Mouse (Mus musculus) liver, embryonic 12.5 days (tissue): ENCODE measurements around the gene Tmem262. TPM values are rescaled to one million over a fixed set of nuclear protein-coding genes. Genes with fewer than 3 reads are reported as not detected.
A peak's percentile ranks its signal among the peaks of the same experiment; 100 is the strongest.

Source experiments
- ATAC-seq: fragments of 200-750 bp; cut with Nextera tagmentation; 2 replicates; pipeline ENCODE4 v1.8.0; 2017; ENCODE audit warnings: moderate number of reproducible peaks, mild to moderate bottlenecking, moderate library complexity
- H3K27ac ChIP-seq: fragments of 300-500 bp; sonication (generic); 2 replicates; pipeline ENCODE4 v1.5.1; 2016; ENCODE audit warnings: mild to moderate bottlenecking
- H3K27me3 ChIP-seq: fragments of 300-500 bp; sonication (generic); replicated peaks from 2 replicates; pipeline ENCODE4 v1.6.1; 2016; ENCODE audit warnings: mild to moderate bottlenecking, moderate library complexity
- H3K36me3 ChIP-seq: fragments of 300-500 bp; sonication (generic); 2 replicates; pipeline ENCODE4 v1.6.1; 2016; ENCODE audit warnings: mild to moderate bottlenecking, moderate library complexity
- H3K4me1 ChIP-seq: fragments of 300-500 bp; sonication (generic); 2 replicates; pipeline ENCODE4 v1.6.1; 2016
- H3K4me2 ChIP-seq: fragments of 300-500 bp; sonication (generic); 2 replicates; pipeline ENCODE4 v1.6.1; 2016; ENCODE audit warnings: mild to moderate bottlenecking, moderate library complexity
- H3K4me3 ChIP-seq: fragments of 300-500 bp; sonication (generic); 2 replicates; pipeline ENCODE4 v1.5.1; 2016; ENCODE audit warnings: mild to moderate bottlenecking, moderate library complexity
- H3K9ac ChIP-seq: fragments of 300-500 bp; sonication (generic); 2 replicates; pipeline ENCODE4 v1.6.1; 2016; ENCODE audit warnings: mild to moderate bottlenecking, moderate library complexity
- H3K9me3 ChIP-seq: fragments of 300-500 bp; sonication (generic); replicated peaks from 2 replicates; pipeline ENCODE4 v1.6.1; 2016; ENCODE audit warnings: mild to moderate bottlenecking, moderate library complexity
- WGBS: fragments of 180-500 bp; shearing (Covaris S2); methylation state at CpG from one replicate; pipeline ENCODE4 v1.1.7; 2016; ENCODE audit not compliant: insufficient replicate concordance; 5-methylcytosine and 5-hydroxymethylcytosine counted together
- polyA plus RNA-seq: library from polyadenylated mRNA; unstranded; fragments of >200 nt; fragmentation: Nextera tagmentation; extraction: Ambion mirVana; gene quantifications from 2 replicates; pipeline ENCODE4 v1.2.1, GENCODE M21; 2016

The Tmem262 gene
- polyA plus RNA-seq, 1 experiment from 2014 or later, result not detected

DNA sequence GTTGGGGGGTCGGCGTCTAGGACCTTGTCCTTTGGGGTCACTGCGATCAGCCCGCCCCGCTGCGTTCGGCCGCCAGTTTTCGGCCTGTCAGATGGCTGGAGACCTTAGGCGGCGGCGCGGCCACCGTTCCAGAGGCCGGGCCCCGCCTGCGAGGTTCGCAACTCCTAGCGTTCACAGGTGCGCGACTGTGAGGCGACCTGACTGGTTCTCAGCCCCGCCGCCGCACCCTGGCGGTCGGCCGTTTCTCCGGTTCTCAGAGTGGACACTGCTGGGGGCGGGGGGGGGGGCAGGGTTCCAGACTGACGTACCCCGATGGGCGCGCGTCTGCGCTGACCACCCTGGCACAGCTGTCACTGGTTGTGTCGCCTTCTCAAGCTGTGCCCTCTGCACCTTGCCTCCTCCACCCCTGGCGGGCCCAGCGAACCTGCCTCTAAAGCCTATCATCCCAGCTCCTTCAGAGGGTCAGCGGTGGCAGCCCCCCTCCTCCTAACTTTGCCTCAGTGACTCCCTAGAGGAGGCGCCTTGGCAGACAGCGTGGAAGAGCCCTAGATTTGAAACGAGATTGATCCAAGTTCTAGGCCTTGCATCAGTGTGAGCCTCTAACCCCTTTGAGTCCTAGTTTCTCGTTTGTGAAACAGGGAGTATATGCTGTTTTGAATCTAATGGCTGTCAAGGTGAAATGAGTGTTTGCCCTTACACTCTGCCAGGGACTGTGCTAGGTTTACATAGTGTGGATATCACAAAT, 32.5 kb upstream of the Tmem262 start:
- Histone ChIP-seq H3K9me3 (no peaks in the 10 kb centered on the region), H3K36me3 (peaks cover 49% of the 10 kb centered on the region), H3K27ac (peak overlapping the region; percentile 99), H3K27me3 (no peaks in the 10 kb centered on the region), H3K4me2 (peak overlapping the region; percentile 99), H3K9ac (peak overlapping the region; percentile 94), H3K4me3 (peak overlapping the region; percentile 97), H3K4me1 (peaks cover 42% of the 10 kb centered on the region)
- ATAC-seq, result peak; percentile 11
- 1% methylated on average over 44 of the region's 44 CpGs for WGBS

DNA sequence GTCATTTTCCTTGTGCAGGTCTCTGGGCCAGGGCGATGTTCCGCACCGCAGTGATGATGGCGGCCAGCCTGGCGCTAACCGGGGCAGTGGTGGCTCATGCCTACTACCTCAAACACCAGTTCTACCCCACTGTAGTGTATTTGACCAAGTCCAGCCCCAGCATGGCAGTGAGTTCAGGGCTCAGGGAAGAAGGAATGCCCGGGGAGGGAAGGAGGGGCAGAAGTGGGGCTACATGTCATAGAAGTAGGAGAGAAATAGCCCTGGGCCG, 32.0 kb upstream of the Tmem262 start:
- ATAC-seq, result no peak
- 80% methylated on average over 8 of the region's 8 CpGs for WGBS
- Histone ChIP-seq H3K27ac (peak overlapping the region; percentile 99), H3K9me3 (no peaks in the 10 kb centered on the region), H3K9ac (peak overlapping the region; percentile 94), H3K27me3 (no peaks in the 10 kb centered on the region), H3K4me3 (peak overlapping the region; percentile 97), H3K36me3 (peaks cover 54% of the 10 kb centered on the region), H3K4me2 (peak overlapping the region; percentile 99), H3K4me1 (peaks cover 46% of the 10 kb centered on the region)

DNA sequence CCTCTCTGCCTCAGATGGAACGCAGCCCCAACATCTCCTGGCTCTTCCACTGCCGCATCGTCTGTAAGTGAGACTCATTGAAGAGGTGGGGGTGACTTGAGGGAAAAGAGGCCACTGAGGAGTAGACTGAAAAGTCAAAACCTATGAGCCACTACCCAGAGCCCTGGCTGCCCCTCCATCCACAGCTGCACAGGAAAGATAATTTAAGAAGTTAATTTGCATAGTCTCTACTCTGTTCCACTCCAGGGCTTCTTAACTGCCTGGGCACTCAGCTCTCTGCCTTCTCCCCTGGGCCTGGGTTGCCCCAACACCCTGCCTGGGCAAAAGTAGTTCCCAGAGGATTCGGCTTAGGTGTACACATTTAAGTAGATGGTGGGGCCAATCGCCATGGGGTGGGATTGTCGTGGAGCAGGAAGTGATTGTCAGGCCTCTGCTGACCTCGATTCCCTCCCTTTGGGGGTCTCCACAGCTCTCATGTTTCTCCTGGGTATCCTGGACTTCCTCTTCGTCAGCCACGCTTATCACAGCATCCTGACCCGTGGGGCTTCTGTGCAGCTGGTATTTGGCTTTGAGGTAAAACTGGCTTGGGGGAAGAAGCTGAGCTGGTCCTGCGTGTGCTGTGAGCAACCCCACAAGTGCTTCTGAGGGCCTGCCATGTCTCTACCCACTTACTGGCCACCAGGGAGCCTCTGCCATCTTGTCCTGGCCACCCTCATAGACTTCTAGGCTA, 31.0 kb upstream of the Tmem262 start:
- Histone ChIP-seq H3K27me3 (no peaks in the 10 kb centered on the region), H3K36me3 (peaks cover 64% of the 10 kb centered on the region), H3K4me1 (peaks cover 55% of the 10 kb centered on the region), H3K9ac (peak overlapping the region; percentile 94), H3K9me3 (no peaks in the 10 kb centered on the region), H3K4me3 (peak overlapping the region; percentile 97), H3K4me2 (peak overlapping the region; percentile 99), H3K27ac (peak overlapping the region; percentile 99)
- ATAC-seq, result no peak
- 54% methylated on average over 11 of the region's 11 CpGs for WGBS

DNA sequence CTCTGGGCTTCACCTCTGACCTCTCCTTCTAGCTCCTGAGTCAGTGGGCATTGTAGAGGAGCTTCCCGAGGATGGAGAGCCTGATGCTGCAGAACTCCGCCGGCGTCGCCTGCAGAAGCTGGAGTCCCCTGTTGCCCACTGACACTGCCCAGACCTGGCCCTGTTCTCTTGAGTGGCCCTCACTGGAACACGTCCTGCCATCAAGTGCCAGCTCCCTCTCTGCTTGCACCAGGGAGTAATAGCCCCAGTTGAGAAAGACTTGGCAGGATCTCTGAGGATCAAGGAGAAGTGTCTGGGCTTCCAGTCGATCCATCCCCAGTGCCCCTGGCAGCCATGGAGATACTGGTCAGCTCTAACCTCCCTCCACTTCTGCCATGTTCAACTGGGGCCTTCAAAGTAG, 27.3 kb upstream of the Tmem262 start:
- no peak overlapping the region for H3K27ac ChIP-seq
- H3K27me3 ChIP-seq, result no peaks in the 10 kb centered on the region
- no peaks in the 10 kb centered on the region for H3K9me3 ChIP-seq
- H3K4me2 ChIP-seq, result no peak overlapping the region
- H3K9ac ChIP-seq, result no peak overlapping the region
- no peak for ATAC-seq
- H3K36me3 ChIP-seq, result peaks cover 89% of the 10 kb centered on the region
- H3K4me1 ChIP-seq, result peaks cover 52% of the 10 kb centered on the region
- H3K4me3 ChIP-seq, result no peak overlapping the region
- WGBS, result 83% methylated on average over 7 of the region's 7 CpGs

DNA sequence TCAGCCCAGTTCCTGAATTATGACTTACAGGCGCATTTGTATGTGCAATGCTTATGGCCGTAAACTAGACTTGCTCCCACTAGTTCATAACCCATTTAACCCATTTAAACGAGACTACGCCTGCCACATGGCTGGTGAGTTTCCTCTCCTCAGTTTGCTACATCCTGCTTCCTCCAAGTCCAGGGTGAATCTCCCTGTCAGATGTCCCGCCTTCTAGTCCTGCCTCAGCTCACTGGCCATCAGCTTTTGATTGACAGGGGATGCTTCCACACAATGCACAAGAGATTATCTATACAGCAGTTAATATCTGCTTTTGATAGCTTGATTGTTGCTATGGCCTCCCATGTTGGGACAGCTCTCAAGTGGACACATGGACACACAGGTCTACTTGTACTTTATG, 25.5 kb upstream of the Tmem262 start:
- H3K9ac ChIP-seq, result no peak overlapping the region

DNA sequence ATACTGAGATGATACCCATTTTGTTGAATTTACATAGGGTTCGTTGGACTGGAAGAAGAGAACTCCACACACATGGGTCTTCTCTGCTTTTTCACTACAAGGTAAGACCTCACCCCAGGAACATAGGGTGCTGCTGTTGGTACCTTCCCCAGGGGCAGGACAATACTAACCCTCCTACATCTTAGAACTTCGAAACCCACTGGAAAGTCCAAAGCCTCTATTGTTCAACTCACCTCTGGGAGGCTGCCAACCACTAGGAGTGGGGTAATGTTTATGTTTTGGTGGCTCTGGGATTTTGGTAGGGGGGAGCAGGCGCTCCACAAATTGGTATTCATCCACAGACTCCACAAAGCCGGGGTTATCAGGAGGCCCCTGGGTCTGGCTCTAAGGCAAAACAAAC, 23.1 kb upstream of the Tmem262 start:
- Histone ChIP-seq H3K9ac (peak overlapping the region; percentile 94), H3K9me3 (no peaks in the 10 kb centered on the region), H3K4me1 (peaks cover 54% of the 10 kb centered on the region), H3K36me3 (peaks cover 72% of the 10 kb centered on the region), H3K4me2 (peak overlapping the region; percentile 86), H3K4me3 (peak overlapping the region; percentile 95), H3K27ac (peak overlapping the region; percentile 86; the same call in 1 of the 2 replicates), H3K27me3 (no peaks in the 10 kb centered on the region)
- 55% methylated on average over 4 of the region's 4 CpGs for WGBS
- no peak for ATAC-seq

More for the DNA sequence above, 25.5 kb upstream of the Tmem262 start:
- H3K27me3 ChIP-seq, result no peaks in the 10 kb centered on the region
- 74% methylated on average over 5 of the region's 5 CpGs for WGBS
- no peaks in the 10 kb centered on the region for H3K9me3 ChIP-seq
- H3K27ac ChIP-seq, result 0 out of 2 replicates have a peak overlapping the region, but pooled peaks have one; percentile 10
- H3K4me1 ChIP-seq, result peaks cover 44% of the 10 kb centered on the region
- no peak for ATAC-seq
- H3K36me3 ChIP-seq, result peaks cover 82% of the 10 kb centered on the region
- H3K4me3 ChIP-seq, result no peak overlapping the region
- H3K4me2 ChIP-seq, result no peak overlapping the region

DNA sequence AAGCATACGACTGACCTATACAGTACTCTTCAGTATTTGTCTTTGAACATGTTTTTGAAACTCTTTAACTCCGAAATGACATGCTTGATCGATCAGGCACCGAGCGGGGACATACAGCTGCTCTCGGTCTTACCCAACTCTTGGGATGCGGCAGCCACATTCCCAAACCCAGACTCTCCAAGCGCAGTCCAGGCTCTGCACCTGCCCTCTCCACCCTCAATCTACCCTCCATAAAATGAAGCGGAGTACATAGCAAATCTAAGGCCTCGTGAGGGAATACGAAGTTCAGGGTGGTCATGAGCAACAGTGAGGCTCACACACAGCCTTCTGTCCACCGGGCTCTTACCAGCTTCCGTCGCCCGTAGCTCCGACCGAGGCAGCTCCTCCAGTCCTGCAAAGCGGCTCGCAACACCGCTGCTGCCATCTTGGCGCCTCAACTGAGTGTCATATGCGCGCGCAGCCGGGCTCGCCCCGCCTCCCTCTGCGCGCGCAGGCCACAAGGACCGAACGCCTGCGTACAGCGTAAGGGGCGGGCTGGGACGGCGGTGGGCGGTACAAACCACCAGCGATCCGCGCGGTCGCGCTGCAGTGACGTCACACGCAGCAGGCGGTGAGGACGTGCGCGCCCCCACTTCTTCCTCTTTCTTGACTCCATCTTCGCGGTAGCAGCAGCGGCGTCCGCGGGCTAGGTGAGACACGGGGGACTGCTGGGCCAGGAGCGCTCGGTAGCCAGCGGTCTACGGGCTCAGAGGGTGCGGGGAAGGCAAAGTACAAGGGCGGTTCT, 22.3 kb upstream of the Tmem262 start, which contains the start of the genes Mrpl49 and Fau:
Gene Mrpl49, minus strand, starts transcription at position 473 of the 784 bp plus-strand sequence.
Gene Fau, plus strand, starts transcription at position 532 of the 784 bp plus-strand sequence.
- no peaks in the 10 kb centered on the region for H3K27me3 ChIP-seq
- peak within 1 kb of the TSS; percentile 86 for H3K4me2 ChIP-seq
- peaks cover 61% of the 10 kb centered on the region for H3K4me1 ChIP-seq
- H3K9ac ChIP-seq, result peak within 1 kb of the TSS; percentile 94
- H3K27ac ChIP-seq, result peak within 1 kb of the TSS; percentile 86
- peak within 1 kb of the TSS; percentile 95 for H3K4me3 ChIP-seq
- H3K9me3 ChIP-seq, result no peaks in the 10 kb centered on the region
- WGBS, result under 1% methylated on average over 63 of the region's 63 CpGs
- ATAC-seq, result peak; percentile 82
- peaks cover 64% of the 10 kb centered on the region for H3K36me3 ChIP-seq

DNA sequence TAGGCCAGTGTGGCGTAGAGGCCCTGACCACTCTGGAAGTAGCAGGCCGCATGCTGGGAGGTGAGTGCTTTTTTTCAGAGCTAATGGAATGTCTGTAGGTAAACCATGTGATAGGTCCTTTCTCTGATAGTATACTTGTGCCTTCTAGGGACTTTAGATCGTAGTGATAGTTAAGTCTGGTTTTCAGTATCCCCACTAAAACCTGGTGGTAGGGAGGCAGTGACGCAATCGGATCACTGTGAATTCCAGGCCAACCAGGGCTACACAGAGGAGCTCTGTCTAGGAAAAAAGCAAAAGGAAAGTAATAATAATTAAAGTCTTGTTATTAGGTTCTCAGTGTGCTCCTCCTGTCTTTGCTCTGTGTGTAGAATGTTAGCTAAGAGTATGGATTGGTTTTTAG, 21.3 kb upstream of the Tmem262 start:
- Histone ChIP-seq H3K4me3 (peak overlapping the region; percentile 95), H3K27me3 (no peaks in the 10 kb centered on the region), H3K9ac (peak overlapping the region; percentile 94), H3K9me3 (no peaks in the 10 kb centered on the region), H3K4me2 (peak overlapping the region; percentile 86), H3K36me3 (peaks cover 57% of the 10 kb centered on the region), H3K27ac (peak overlapping the region; percentile 86), H3K4me1 (peaks cover 61% of the 10 kb centered on the region)
- WGBS, result 13% methylated on average over 5 of the region's 5 CpGs
- no peak for ATAC-seq

DNA sequence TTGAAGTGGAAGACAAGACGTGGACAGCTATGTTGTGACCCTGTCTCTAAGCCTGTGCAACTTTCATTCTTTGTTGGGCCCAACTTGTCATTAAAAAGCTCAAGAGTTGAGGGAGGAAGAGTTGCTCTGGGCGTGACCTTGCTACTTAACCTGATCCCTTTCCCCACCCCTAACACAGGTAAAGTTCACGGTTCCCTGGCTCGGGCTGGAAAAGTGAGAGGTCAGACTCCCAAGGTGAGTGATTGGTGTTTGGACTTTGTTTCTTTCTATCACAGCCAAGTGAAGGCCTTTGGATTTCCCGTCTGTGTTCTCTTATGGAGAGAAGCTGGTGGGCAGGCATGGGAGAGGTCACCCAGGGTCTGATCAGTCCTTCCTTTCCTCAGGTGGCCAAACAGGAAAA, 20.9 kb upstream of the Tmem262 start:
- Histone ChIP-seq H3K9me3 (no peaks in the 10 kb centered on the region), H3K27ac (peak overlapping the region; percentile 86), H3K4me3 (peak overlapping the region; percentile 95), H3K27me3 (no peaks in the 10 kb centered on the region), H3K9ac (peak overlapping the region; percentile 94), H3K36me3 (peaks cover 55% of the 10 kb centered on the region), H3K4me2 (peak overlapping the region; percentile 86), H3K4me1 (peaks cover 61% of the 10 kb centered on the region)
- ATAC-seq, result no peak
- WGBS, result 59% methylated on average over 5 of the region's 5 CpGs

DNA sequence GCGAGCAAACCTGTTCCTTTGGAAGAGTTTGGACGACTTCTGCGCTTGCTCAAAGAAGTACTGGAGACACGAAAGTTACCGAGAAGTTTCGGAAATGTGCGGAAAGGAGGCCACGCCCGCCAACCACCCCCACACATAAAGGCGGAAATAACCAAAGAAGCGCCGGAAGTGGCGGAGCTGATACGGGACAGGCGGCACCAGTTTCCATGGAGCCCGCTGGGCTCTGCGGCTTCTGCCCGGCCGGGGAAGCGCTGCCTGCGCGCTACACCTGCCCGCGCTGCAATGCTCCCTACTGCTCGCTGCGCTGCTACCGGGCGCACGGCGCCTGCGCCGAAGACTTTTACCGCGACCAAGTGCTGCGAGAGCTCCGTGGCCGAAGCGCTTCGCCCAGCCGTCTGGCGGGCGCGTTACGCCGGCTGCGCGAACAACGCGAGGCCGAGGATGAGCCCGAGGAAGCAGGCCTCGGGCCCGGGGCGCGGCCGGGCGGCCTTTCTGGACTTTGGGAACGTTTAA, 18.8 kb upstream of the Tmem262 start, which contains the start of gene Znhit2:
Gene Znhit2, plus strand, starts transcription at position 172 of the 513 bp plus-strand sequence.
- Histone ChIP-seq H3K36me3 (peaks cover 34% of the 10 kb centered on the region), H3K27me3 (no peaks in the 10 kb centered on the region), H3K27ac (peak within 1 kb of the TSS; percentile 99), H3K9me3 (no peaks in the 10 kb centered on the region), H3K4me3 (peak within 1 kb of the TSS; percentile 92), H3K4me1 (peaks cover 58% of the 10 kb centered on the region), H3K4me2 (peak within 1 kb of the TSS; percentile 100), H3K9ac (peak within 1 kb of the TSS; percentile 96)
- peak; percentile 74 for ATAC-seq
- WGBS, result under 1% methylated on average over 58 of the region's 58 CpGs

DNA sequence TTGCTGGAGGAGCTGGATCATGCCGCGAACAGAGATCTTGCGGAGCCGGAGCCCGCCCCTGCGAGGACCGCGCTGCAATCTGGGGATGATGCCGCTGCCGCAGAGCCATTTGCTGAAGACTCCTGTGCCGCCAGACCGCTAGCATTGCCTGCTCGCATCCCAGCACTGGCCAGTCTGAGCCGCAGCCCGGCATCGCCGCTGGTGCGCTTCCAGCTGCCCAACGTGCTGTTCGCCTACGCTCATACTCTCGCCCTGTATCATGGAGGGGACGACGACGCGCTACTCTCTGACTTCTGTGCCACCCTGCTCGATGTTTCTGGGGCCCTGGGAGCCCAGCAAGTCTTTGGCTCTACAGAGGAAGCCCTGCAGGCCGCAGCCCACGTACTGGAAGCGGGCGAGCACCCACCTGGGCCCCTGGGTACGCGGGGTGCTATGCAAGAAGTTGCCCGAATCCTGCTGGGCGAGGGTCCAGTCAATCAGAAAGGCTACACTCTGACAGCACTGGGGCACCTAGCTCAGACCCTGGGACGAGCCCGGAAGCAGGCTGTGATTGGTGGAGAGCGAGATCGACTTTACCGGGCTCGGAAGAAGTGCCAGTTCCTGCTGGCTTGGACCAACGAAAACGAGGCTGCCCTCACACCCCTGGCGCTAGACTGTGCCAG, 18.1 kb upstream of the Tmem262 start:
- 1% methylated on average over 44 of the region's 44 CpGs for WGBS
- Histone ChIP-seq H3K27me3 (no peaks in the 10 kb centered on the region), H3K9me3 (no peaks in the 10 kb centered on the region), H3K4me1 (peaks cover 58% of the 10 kb centered on the region), H3K9ac (peak overlapping the region; percentile 96), H3K4me2 (peak overlapping the region; percentile 100), H3K27ac (peak overlapping the region; percentile 99), H3K36me3 (peaks cover 28% of the 10 kb centered on the region), H3K4me3 (peak overlapping the region; percentile 92)
- ATAC-seq, result peak; percentile 17
